Mouse (Mus musculus) heart, embryonic 12.5 days (tissue): ENCODE results near the gene Gm42906. TPM values are rescaled to one million over a fixed set of nuclear protein-coding genes. Genes with fewer than 3 reads are reported as not detected.

Source experiments
- ATAC-seq: fragments of 200-750 bp; cut with Nextera tagmentation; 2 replicates; pipeline ENCODE4 v1.8.0; 2017; ENCODE audit warnings: moderate TSS enrichment, moderate library complexity; ENCODE audit not compliant: insufficient number of reproducible peaks, low FRiP score
- H3K27ac ChIP-seq: fragments of 300-500 bp; sonication (generic); 2 replicates; pipeline ENCODE4 v1.5.1; 2016; ENCODE audit warnings: mild to moderate bottlenecking, moderate library complexity; ENCODE audit not compliant: poor library complexity, severe bottlenecking
- H3K27me3 ChIP-seq: fragments of 300-500 bp; sonication (generic); replicated peaks from 2 replicates; pipeline ENCODE4 v1.6.1; 2016; ENCODE audit warnings: mild to moderate bottlenecking, moderate library complexity
- H3K36me3 ChIP-seq: fragments of 300-500 bp; sonication (generic); 2 replicates; pipeline ENCODE4 v1.6.1; 2016; ENCODE audit warnings: mild to moderate bottlenecking, moderate library complexity
- H3K4me1 ChIP-seq: fragments of 300-500 bp; sonication (generic); replicated peaks from 2 replicates; pipeline ENCODE4 v1.6.1; 2016; ENCODE audit warnings: mild to moderate bottlenecking
- H3K4me2 ChIP-seq: fragments of 300-500 bp; sonication (generic); 2 replicates; pipeline ENCODE4 v1.6.1; 2016; ENCODE audit warnings: mild to moderate bottlenecking, moderate library complexity
- H3K4me3 ChIP-seq: fragments of 300-500 bp; sonication (generic); 2 replicates; pipeline ENCODE4 v1.5.1; 2016; ENCODE audit warnings: mild to moderate bottlenecking
- H3K9ac ChIP-seq: fragments of 300-500 bp; sonication (generic); 2 replicates; pipeline ENCODE4 v1.6.1; 2016; ENCODE audit warnings: mild to moderate bottlenecking, moderate library complexity
- H3K9me3 ChIP-seq: fragments of 300-500 bp; sonication (generic); replicated peaks from 2 replicates; pipeline ENCODE4 v1.6.1; 2016; ENCODE audit warnings: mild to moderate bottlenecking, moderate library complexity
- WGBS: fragments of 180-500 bp; shearing (Covaris S2); methylation state at CpG from one replicate; pipeline ENCODE4 v1.1.7; 2016; 5-methylcytosine and 5-hydroxymethylcytosine counted together
- polyA plus RNA-seq: library from polyadenylated mRNA; unstranded; fragments of >200 nt; fragmentation: Nextera tagmentation; extraction: Ambion mirVana; gene quantifications from 2 replicates; pipeline ENCODE4 v1.2.1, GENCODE M21; 2016

The Gm42906 gene
- polyA plus RNA-seq, 1 experiment from 2014 or later, result not detected

GRCm38 (mm10) chr5:151168191-151168590 is 259.8 kb downstream of the Gm42906 start:
- Histone ChIP-seq H3K27ac (no peak overlapping the region), H3K9me3 (no peaks in the 10 kb centered on the region), H3K9ac (no peak overlapping the region), H3K4me1 (peaks cover 14% of the 10 kb centered on the region), H3K4me3 (no peak overlapping the region), H3K36me3 (no peaks in the 10 kb centered on the region), H3K27me3 (no peaks in the 10 kb centered on the region), H3K4me2 (no peak overlapping the region)
- ATAC-seq, result no peak
- 81% methylated on average over 3 of the region's 3 CpGs for WGBS

- Histone ChIP-seq H3K27ac (no peak overlapping the region), H3K4me1 (peaks cover 15% of the 10 kb centered on the region), H3K4me3 (no peak overlapping the region), H3K36me3 (no peaks in the 10 kb centered on the region), H3K9me3 (no peaks in the 10 kb centered on the region), H3K9ac (no peak overlapping the region), H3K27me3 (no peaks in the 10 kb centered on the region), H3K4me2 (no peak overlapping the region)
- 81% methylated on average over 6 of the region's 6 CpGs for WGBS
- no peak for ATAC-seq
Measured at GRCm38 (mm10) chr5:151167641-151168040, 260.3 kb downstream of the Gm42906 start.

- ATAC-seq, result no peak
Measured at GRCm38 (mm10) chr5:151166266-151166665, 261.7 kb downstream of the Gm42906 start.

GRCm38 (mm10) chr5:151165381-151166016 is 262.5 kb downstream of the Gm42906 start:
- H3K4me1 ChIP-seq, result peaks cover 15% of the 10 kb centered on the region
- H3K27ac ChIP-seq, result no peak overlapping the region
- no peak overlapping the region for H3K9ac ChIP-seq
- no peak overlapping the region for H3K4me2 ChIP-seq
- no peak; the same call in 1 of the 2 replicates for ATAC-seq
- no peak overlapping the region for H3K4me3 ChIP-seq
- no peaks in the 10 kb centered on the region for H3K36me3 ChIP-seq
- WGBS, result 72% methylated on average over 6 of the region's 6 CpGs
- H3K27me3 ChIP-seq, result no peaks in the 10 kb centered on the region
- H3K9me3 ChIP-seq, result no peaks in the 10 kb centered on the region

More at GRCm38 (mm10) chr5:151166266-151166665, 261.7 kb downstream of the Gm42906 start:
- no peak overlapping the region for H3K9ac ChIP-seq
- H3K27me3 ChIP-seq, result no peaks in the 10 kb centered on the region
- no peaks in the 10 kb centered on the region for H3K9me3 ChIP-seq
- H3K36me3 ChIP-seq, result no peaks in the 10 kb centered on the region
- WGBS, result 58% methylated on average over 5 of the region's 5 CpGs
- no peak overlapping the region for H3K4me2 ChIP-seq
- peaks cover 15% of the 10 kb centered on the region for H3K4me1 ChIP-seq
- H3K4me3 ChIP-seq, result no peak overlapping the region
- H3K27ac ChIP-seq, result no peak overlapping the region

- 71% methylated on average over 4 of the region's 4 CpGs for WGBS
- Histone ChIP-seq H3K4me2 (no peak overlapping the region), H3K9me3 (no peaks in the 10 kb centered on the region), H3K4me1 (peaks cover 15% of the 10 kb centered on the region), H3K27ac (no peak overlapping the region), H3K9ac (no peak overlapping the region), H3K27me3 (no peaks in the 10 kb centered on the region), H3K36me3 (no peaks in the 10 kb centered on the region), H3K4me3 (no peak overlapping the region)
- no peak for ATAC-seq
Measured at GRCm38 (mm10) chr5:151164815-151165214, 263.1 kb downstream of the Gm42906 start.

GRCm38 (mm10) chr5:151162642-151163041 is 265.3 kb downstream of the Gm42906 start:
- Histone ChIP-seq H3K27ac (no peak overlapping the region), H3K9me3 (no peaks in the 10 kb centered on the region), H3K36me3 (no peaks in the 10 kb centered on the region), H3K4me3 (no peak overlapping the region), H3K27me3 (no peaks in the 10 kb centered on the region), H3K4me1 (peaks cover 15% of the 10 kb centered on the region), H3K9ac (no peak overlapping the region), H3K4me2 (no peak overlapping the region)
- no peak for ATAC-seq
- WGBS, result 83% methylated on average over 3 of the region's 3 CpGs

- Histone ChIP-seq H3K4me3 (no peak overlapping the region), H3K9me3 (no peaks in the 10 kb centered on the region), H3K27ac (no peak overlapping the region), H3K4me1 (peaks cover 14% of the 10 kb centered on the region), H3K9ac (no peak overlapping the region), H3K27me3 (no peaks in the 10 kb centered on the region), H3K4me2 (no peak overlapping the region), H3K36me3 (no peaks in the 10 kb centered on the region)
- 47% methylated on average over 1 of the region's 1 CpGs for WGBS
- ATAC-seq, result no peak
Measured at GRCm38 (mm10) chr5:151155247-151155646, 272.7 kb downstream of the Gm42906 start.

- Histone ChIP-seq H3K27ac (no peak overlapping the region), H3K4me2 (no peak overlapping the region), H3K4me3 (no peak overlapping the region), H3K9me3 (no peaks in the 10 kb centered on the region), H3K36me3 (no peaks in the 10 kb centered on the region), H3K9ac (no peak overlapping the region), H3K4me1 (peaks cover 14% of the 10 kb centered on the region), H3K27me3 (no peaks in the 10 kb centered on the region)
- 24% methylated on average over 3 of the region's 3 CpGs for WGBS
- no peak for ATAC-seq
Measured at GRCm38 (mm10) chr5:151154780-151155179, 273.2 kb downstream of the Gm42906 start.

GRCm38 (mm10) chr5:151154030-151154429 is 273.9 kb downstream of the Gm42906 start:
- no peak for ATAC-seq
- 70% methylated on average over 4 of the region's 4 CpGs for WGBS
- Histone ChIP-seq H3K9me3 (no peaks in the 10 kb centered on the region), H3K4me2 (no peak overlapping the region), H3K27ac (no peak overlapping the region), H3K4me3 (no peak overlapping the region), H3K27me3 (no peaks in the 10 kb centered on the region), H3K9ac (no peak overlapping the region), H3K36me3 (no peaks in the 10 kb centered on the region), H3K4me1 (peaks cover 14% of the 10 kb centered on the region)

GRCm38 (mm10) chr5:151151549-151151948 is 276.4 kb downstream of the Gm42906 start:
- 83% methylated on average over 9 of the region's 9 CpGs for WGBS
- ATAC-seq, result no peak
- no peak overlapping the region for H3K9ac ChIP-seq
- H3K4me2 ChIP-seq, result no peak overlapping the region
- H3K4me3 ChIP-seq, result no peak overlapping the region
- no peaks in the 10 kb centered on the region for H3K36me3 ChIP-seq
- peaks cover 14% of the 10 kb centered on the region for H3K4me1 ChIP-seq
- H3K27me3 ChIP-seq, result no peaks in the 10 kb centered on the region
- H3K9me3 ChIP-seq, result no peaks in the 10 kb centered on the region
- no peak overlapping the region for H3K27ac ChIP-seq

- H3K27me3 ChIP-seq, result no peaks in the 10 kb centered on the region
- no peak overlapping the region for H3K27ac ChIP-seq
- ATAC-seq, result no peak
- H3K4me1 ChIP-seq, result peaks cover under 1% of the 10 kb centered on the region
- no peak overlapping the region for H3K4me3 ChIP-seq
- no peak overlapping the region for H3K4me2 ChIP-seq
- no peaks in the 10 kb centered on the region for H3K36me3 ChIP-seq
- no peak overlapping the region for H3K9ac ChIP-seq
- no peaks in the 10 kb centered on the region for H3K9me3 ChIP-seq
- 58% methylated on average over 8 of the region's 8 CpGs for WGBS
Measured at GRCm38 (mm10) chr5:151149509-151149908, 278.5 kb downstream of the Gm42906 start.

- no peak for ATAC-seq
- H3K9ac ChIP-seq, result no peak overlapping the region
- WGBS, result 84% methylated on average over 4 of the region's 4 CpGs
Measured at GRCm38 (mm10) chr5:151148079-151148478, 279.9 kb downstream of the Gm42906 start.

More at GRCm38 (mm10) chr5:151148079-151148478, 279.9 kb downstream of the Gm42906 start:
- H3K4me2 ChIP-seq, result no peak overlapping the region
- no peaks in the 10 kb centered on the region for H3K36me3 ChIP-seq
- H3K4me1 ChIP-seq, result peaks cover 11% of the 10 kb centered on the region
- no peaks in the 10 kb centered on the region for H3K27me3 ChIP-seq
- H3K9me3 ChIP-seq, result no peaks in the 10 kb centered on the region
- no peak overlapping the region for H3K4me3 ChIP-seq
- no peak overlapping the region for H3K27ac ChIP-seq
